Mouse (Mus musculus): Measurements from ENCODE around the gene Slc6a8.

- TF ChIP-seq POLR2A (IDR thresholded peaks at IDR 0.05; ENCODE audit: low read depth, low read length) (no peak), CTCF (IDR thresholded peaks at IDR 0.05; ENCODE audit: borderline replicate concordance, insufficient read depth, low read length) (no peak)
Observed at GRCm38 (mm10) chrX:73645121-73645520, 27.8 kb upstream of the Slc6a8 start.

All from embryonic fibroblast, embryonic 13.5 days (primary cell).